Mouse (Mus musculus): ENCODE measurements around the gene Nutm2. TPM values are rescaled to one million over a fixed set of nuclear protein-coding genes. Genes with fewer than 3 reads are reported as not detected.
"Not testable (repeated sequence)": the region's sequence is repeated elsewhere in the genome, so short reads cannot be mapped to it uniquely, and the experiment has no call there.

The Nutm2 gene
- total and polyA plus RNA-seq, 3 experiments: not detected

DNA sequence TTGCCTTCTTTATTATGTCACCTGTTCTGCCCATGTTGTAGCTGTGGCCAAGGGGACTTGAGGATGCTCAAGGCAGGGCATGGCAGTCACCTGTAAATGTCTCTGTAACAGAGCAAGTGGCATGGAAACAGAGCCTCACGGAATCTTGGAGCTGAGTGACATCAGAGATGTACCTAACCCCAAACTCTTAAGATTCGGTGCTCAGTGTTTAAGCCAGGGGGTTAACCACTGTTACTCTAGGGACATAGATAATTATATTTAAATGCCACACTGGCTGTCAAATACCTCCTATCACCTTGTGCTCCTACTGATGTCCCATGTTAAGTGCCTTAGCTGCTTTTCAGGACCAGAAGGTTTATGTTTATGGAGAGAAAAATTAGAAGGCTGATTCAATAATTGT lies 23.3 kb upstream of the Nutm2 start, which contains the start of gene Gm47429:
Gene Gm47429, minus strand, starts transcription at position 101 of the 400 bp plus-strand sequence.
- H3K79me2 ChIP-seq (replicated peaks; ENCODE audit: control insufficient read depth, extremely low read depth, insufficient read depth, poor library complexity, severe bottlenecking): no peaks in the 10 kb centered on the region
- H3K4me1 ChIP-seq (ENCODE audit: control insufficient read depth in 1 of 2, insufficient read depth in 2 of 2): peaks cover 0 to 3% of the 10 kb centered on the region in 2 experiments; a peak in 1 of 4 replicates
- no peak within 1 kb of the TSS for H3K9ac ChIP-seq (ENCODE audit: insufficient read depth, low read depth)
- H3K4me2 ChIP-seq (ENCODE audit: insufficient read depth, low read depth, poor library complexity, severe bottlenecking): no peak within 1 kb of the TSS
- H3K9me3 ChIP-seq (replicated peaks; ENCODE audit: low read length): no peaks in the 10 kb centered on the region
- no peak for DNase-seq (ENCODE audit: extremely low read depth)
- no peak within 1 kb of the TSS for H3K4me3 ChIP-seq (replicated peaks in 1 of 3; ENCODE audit: low read depth in 2 of 3, low read length in 2 of 3, poor library complexity in 1 of 3)
- H3K27me3 ChIP-seq (replicated peaks): no peaks in the 10 kb centered on the region
- TF ChIP-seq SIN3A (IDR thresholded peaks at IDR 0.05; ENCODE audit: low read length) (no peak), MEF2A (IDR thresholded peaks at IDR 0.05; ENCODE audit: borderline replicate concordance, low read depth, low read length) (no peak), POLR2A (IDR thresholded peaks at IDR 0.05; ENCODE audit: low read depth, low read length) (no peak), RAD21 (IDR thresholded peaks at IDR 0.05; ENCODE audit: low read depth, low read length) (no peak), ZMIZ1 (IDR thresholded peaks at IDR 0.05; ENCODE audit: low read depth, low read length) (no peak), CTCF (conservative IDR thresholded peaks at IDR 0.05 in 1 of 2, IDR thresholded peaks at IDR 0.05 in 1 of 2; ENCODE audit: low read depth in 2 of 2, low read length in 2 of 2) (no peak), MYC (IDR thresholded peaks at IDR 0.05; ENCODE audit: low read depth, low read length) (no peak), MAX (IDR thresholded peaks at IDR 0.05; ENCODE audit: low read length) (no peak), JUND (conservative IDR thresholded peaks at IDR 0.05; ENCODE audit: low read depth, low read length) (no peak), ETS1 (conservative IDR thresholded peaks at IDR 0.05; ENCODE audit: low read depth, low read length) (no peak), SMC3 (IDR thresholded peaks at IDR 0.05; ENCODE audit: low read depth, low read length) (no peak), MAZ (IDR thresholded peaks at IDR 0.05; ENCODE audit: low read depth, low read length) (no peak), NELFE (IDR thresholded peaks at IDR 0.05; ENCODE audit: low read depth, low read length) (no peak), MAFK (IDR thresholded peaks at IDR 0.05; ENCODE audit: insufficient replicate concordance, low read length) (no peak), GABPA (IDR thresholded peaks at IDR 0.05; ENCODE audit: insufficient replicate concordance, low read depth, low read length) (no peak), POLR2AphosphoS2 (IDR thresholded peaks at IDR 0.05; ENCODE audit: low read depth, low read length) (no peak)
- dilution Hi-C loops (cut with MboI; ENCODE audit: extremely low pct_ligation_motif_present, extremely low pct_unique_long_range_greater_than_20kb, low sequenced_read_pairs) (no loop called here), in situ Hi-C loops (cut with MboI; ENCODE audit: low pct_ligation_motif_present, low pct_unique_long_range_greater_than_20kb, low sequenced_read_pairs) (no loop called here)
- no peak within 1 kb of the TSS for H3K27ac ChIP-seq (ENCODE audit: insufficient read depth, low read depth)
- no peaks in the 10 kb centered on the region for H3K36me3 ChIP-seq (replicated peaks in 1 of 2; ENCODE audit: control insufficient read depth in 1 of 2, insufficient read depth in 1 of 2, low read length in 1 of 2)

DNA sequence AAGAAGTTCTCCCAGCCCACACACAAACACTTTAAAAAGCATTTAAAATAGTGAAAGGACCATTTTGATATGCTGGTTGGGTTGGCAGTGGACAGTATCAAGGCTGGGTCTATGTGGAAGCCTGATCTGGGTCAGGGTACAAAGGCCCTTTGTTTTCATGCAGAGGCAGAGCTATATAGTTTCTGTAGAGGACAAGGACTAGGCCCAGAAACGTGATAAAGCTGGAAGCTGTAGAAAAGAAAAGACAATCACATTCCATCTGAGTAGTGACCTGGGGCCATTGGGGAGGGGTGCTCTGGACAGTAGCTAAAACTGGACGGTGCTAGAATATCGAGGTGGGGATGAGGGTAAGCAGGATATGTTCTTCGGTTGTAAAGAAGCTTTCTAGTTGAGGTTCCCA lies 21.8 kb upstream of the Nutm2 start:
- in situ Hi-C loops (cut with MboI; ENCODE audit: low pct_ligation_motif_present, low pct_unique_long_range_greater_than_20kb, low sequenced_read_pairs): no loop called here
- dilution Hi-C loops (cut with MboI; ENCODE audit: extremely low pct_ligation_motif_present, extremely low pct_unique_long_range_greater_than_20kb, low sequenced_read_pairs): no loop called here

DNA sequence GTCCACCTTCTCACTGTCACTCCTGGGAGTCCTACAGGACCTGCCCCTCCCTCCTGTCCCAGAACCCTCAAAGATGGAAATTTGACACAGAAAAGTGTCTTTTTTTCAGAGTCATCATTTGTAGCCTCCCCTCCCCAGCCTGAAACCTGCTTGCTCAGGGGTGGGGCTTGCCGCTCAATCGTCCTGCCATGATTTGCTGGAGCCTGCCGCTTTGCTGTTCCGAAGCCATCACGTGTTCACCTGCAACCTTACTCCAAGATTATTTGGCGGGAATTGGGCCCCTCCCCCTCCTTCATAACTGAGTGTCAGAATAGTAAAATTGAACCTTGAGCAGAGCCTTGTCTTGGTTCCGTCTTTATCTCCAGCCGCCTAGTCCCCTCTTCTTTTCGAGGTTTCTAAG lies 14.8 kb upstream of the Nutm2 start:
- H3K9ac ChIP-seq (ENCODE audit: insufficient read depth, low read depth); in situ Hi-C loops (cut with MboI; ENCODE audit: low pct_ligation_motif_present, low pct_unique_long_range_greater_than_20kb, low sequenced_read_pairs); DNase-seq (ENCODE audit: extremely low read depth); H3K9me3 ChIP-seq (replicated peaks; ENCODE audit: low read length); H3K27ac ChIP-seq (ENCODE audit: insufficient read depth, low read depth); H3K79me2 ChIP-seq (replicated peaks; ENCODE audit: control insufficient read depth, extremely low read depth, insufficient read depth, poor library complexity, severe bottlenecking); dilution Hi-C loops (cut with MboI; ENCODE audit: extremely low pct_ligation_motif_present, extremely low pct_unique_long_range_greater_than_20kb, low sequenced_read_pairs); H3K4me1 ChIP-seq (ENCODE audit: control insufficient read depth in 1 of 2, insufficient read depth in 2 of 2); H3K4me2 ChIP-seq (ENCODE audit: insufficient read depth, low read depth, poor library complexity, severe bottlenecking); H3K27me3 ChIP-seq (replicated peaks); H3K4me3 ChIP-seq (replicated peaks in 1 of 3; ENCODE audit: low read depth in 2 of 3, low read length in 2 of 3, poor library complexity in 1 of 3); H3K36me3 ChIP-seq (replicated peaks in 1 of 2; ENCODE audit: control insufficient read depth in 1 of 2, insufficient read depth in 1 of 2, low read length in 1 of 2): not testable (repeated sequence)

More for the DNA sequence above, 21.8 kb upstream of the Nutm2 start:
- Histone ChIP-seq H3K4me1 (ENCODE audit: control insufficient read depth in 1 of 2, insufficient read depth in 2 of 2) (peaks cover 0 to 3% of the 10 kb centered on the region in 2 experiments; a peak in 1 of 4 replicates), H3K9me3 (replicated peaks; ENCODE audit: low read length) (no peaks in the 10 kb centered on the region), H3K27ac (ENCODE audit: insufficient read depth, low read depth) (no peak overlapping the region), H3K27me3 (replicated peaks) (no peaks in the 10 kb centered on the region), H3K9ac (ENCODE audit: insufficient read depth, low read depth) (no peak overlapping the region), H3K4me2 (ENCODE audit: insufficient read depth, low read depth, poor library complexity, severe bottlenecking) (no peak overlapping the region), H3K36me3 (replicated peaks in 1 of 2; ENCODE audit: control insufficient read depth in 1 of 2, insufficient read depth in 1 of 2, low read length in 1 of 2) (no peaks in the 10 kb centered on the region), H3K79me2 (replicated peaks; ENCODE audit: control insufficient read depth, extremely low read depth, insufficient read depth, poor library complexity, severe bottlenecking) (no peaks in the 10 kb centered on the region), H3K4me3 (replicated peaks in 1 of 3; ENCODE audit: low read depth in 2 of 3, low read length in 2 of 3, poor library complexity in 1 of 3) (no peak overlapping the region)
- TF ChIP-seq RCOR1 (conservative IDR thresholded peaks at IDR 0.05; ENCODE audit: low read depth, low read length) (no peak), JUN (IDR thresholded peaks at IDR 0.05; ENCODE audit: insufficient read depth, low read depth, low read length) (no peak)
- no peak for DNase-seq (ENCODE audit: extremely low read depth)
